Mouse (Mus musculus): ENCODE data around the gene Srcap. TPM values are rescaled to one million over a fixed set of nuclear protein-coding genes. Genes with fewer than 3 reads are reported as not detected.
"Not testable (repeated sequence)": the region's sequence is repeated elsewhere in the genome, so short reads cannot be mapped to it uniquely, and the experiment has no call there.

Gene Srcap
- total RNA-seq, 2 experiments from 2014 or later = 122 to 126 TPM

DNA sequence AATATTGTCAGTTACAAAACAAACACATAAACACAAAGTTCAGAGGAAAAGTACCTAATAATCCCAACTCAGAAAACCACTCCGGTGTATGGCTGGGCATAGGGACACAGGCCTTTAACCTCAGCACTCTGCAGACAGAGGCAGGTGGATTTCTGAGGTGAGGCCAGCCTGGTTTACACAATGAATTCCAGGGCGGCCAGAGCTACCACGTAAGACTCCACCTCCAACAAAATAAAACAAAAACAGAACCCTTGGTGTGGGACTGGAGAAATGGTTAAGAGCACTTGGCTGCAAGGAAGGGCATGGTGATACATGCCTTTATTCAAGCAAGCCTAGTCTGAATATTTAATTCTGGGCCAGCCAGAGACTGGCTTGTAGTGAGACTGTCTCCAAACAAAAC lies 19.9 kb upstream of the Srcap start:
- no peak for DNase-seq (ENCODE audit: extremely low spot score in 1 of 2, low spot score in 2 of 2)
- Histone ChIP-seq H3K4me3 (no peak overlapping the region), H3K27ac (no peak overlapping the region)
- no peak for TF ChIP-seq CTCF (IDR thresholded peaks at IDR 0.05)
- intact Hi-C loops (cut with DNase I) = no loop called here

DNA sequence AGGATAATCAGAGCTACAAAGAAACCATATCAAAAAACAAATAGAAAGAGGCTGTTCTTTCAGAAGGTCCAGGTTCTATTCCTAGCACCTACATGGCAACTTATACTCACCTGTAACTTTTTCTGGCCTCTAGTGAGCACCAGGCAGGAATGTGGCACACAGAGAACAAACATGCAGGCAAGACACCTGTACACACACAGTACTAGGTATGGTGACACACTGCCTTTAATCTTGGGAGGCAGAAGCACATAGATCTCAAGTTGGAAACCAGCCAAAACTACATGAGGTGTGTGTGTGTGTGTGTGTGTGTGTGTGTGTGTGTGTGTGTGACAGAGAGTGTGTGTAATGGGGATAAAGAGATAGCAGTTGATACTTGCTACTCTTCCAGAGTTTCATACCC lies 17.1 kb upstream of the Srcap start:
- no peak for DNase-seq (ENCODE audit: extremely low spot score in 1 of 2, low spot score in 2 of 2)
- Histone ChIP-seq H3K4me3 (no peak overlapping the region), H3K27ac (no peak overlapping the region)
- intact Hi-C loops (cut with DNase I) = loop anchor here (5.0 kb wide), 1 partner anchor 187 kb away; no protein-coding TSS in a partner anchor
- no peak for TF ChIP-seq CTCF (IDR thresholded peaks at IDR 0.05)

DNA sequence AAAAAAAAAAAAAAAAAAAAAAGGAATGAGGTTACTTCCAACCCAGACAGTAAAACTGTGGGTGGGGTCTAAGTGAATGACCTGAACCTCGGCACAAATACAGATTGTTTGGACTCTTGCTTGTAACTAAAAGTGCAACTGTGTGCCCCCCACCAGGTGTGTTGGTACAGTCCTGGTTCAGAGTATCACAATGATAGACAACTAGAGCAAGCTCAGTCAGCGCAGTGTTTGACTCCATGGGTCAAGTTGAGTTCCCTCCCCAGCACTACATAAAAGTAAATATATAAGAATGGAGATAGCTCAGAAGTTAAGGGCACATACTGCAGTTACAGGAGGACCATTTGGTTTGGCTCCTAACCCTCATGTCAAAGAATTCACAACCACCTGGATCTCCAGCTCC lies 14.4 kb upstream of the Srcap start:
- no peak for TF ChIP-seq CTCF (IDR thresholded peaks at IDR 0.05)
- Histone ChIP-seq H3K4me3 (no peak overlapping the region), H3K27ac (no peak overlapping the region)
- no peak for DNase-seq (ENCODE audit: extremely low spot score in 1 of 2, low spot score in 2 of 2)
- intact Hi-C loops (cut with DNase I) = loop anchor here (5.0 kb wide), 1 partner anchor 190 kb away; no protein-coding TSS in a partner anchor

DNA sequence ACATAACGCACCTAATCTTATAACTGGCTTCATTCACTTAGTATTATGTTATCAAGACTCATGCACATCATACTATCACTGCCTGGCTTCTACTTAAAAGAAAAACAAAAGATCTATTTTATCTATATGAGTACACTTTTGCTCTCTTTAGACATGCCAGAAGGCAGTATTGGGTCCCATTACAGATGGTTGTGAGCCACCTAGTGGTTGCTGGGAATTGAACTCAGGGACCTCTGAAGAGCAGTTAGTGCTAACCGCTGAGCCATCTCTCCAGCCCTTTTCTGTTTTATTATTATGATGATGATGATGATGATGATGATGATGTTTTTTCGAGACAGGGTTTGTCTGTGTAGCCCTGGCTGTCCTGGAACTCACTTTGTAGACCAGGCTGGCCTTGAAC lies 13.4 kb upstream of the Srcap start:
- Histone ChIP-seq H3K4me3 (no peak overlapping the region), H3K27ac (no peak overlapping the region)
- peak; percentile 64 for TF ChIP-seq CTCF (IDR thresholded peaks at IDR 0.05)
- DNase-seq (ENCODE audit: extremely low spot score in 1 of 2, low spot score in 2 of 2) = no peak
- intact Hi-C loops (cut with DNase I) = loop anchor here (1.0 to 5.0 kb wide), 2 partner anchors 136 to 191 kb away; no protein-coding TSS in a partner anchor

DNA sequence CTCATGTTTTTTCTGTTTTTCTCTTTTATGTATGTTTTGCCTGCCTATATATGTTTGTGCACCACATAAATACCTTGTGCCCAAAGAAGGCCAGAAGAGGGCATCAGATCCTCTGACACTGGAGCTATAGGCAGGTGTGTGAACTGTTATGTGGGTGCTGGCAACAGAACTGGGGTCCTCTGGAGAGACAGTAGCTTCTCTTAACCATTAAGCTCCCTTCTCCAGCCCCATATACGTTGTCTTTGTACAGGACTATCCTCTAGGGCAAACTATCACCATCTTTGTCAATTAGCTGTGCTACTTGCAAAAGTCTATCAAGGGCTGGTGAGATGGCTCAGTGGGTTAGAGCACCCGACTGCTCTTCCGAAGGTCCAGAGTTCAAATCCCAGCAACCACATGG lies 3.5 kb upstream of the Srcap start:
- Histone ChIP-seq H3K27ac (no peak overlapping the region), H3K4me3 (no peak overlapping the region)
- intact Hi-C loops (cut with DNase I) = loop anchor here (5.0 kb wide), 1 partner anchor 131 kb away; the partner anchor contains the start of gene Zfp747
- TF ChIP-seq CTCF (IDR thresholded peaks at IDR 0.05) = no peak
- no peak for DNase-seq (ENCODE audit: extremely low spot score in 1 of 2, low spot score in 2 of 2)

DNA sequence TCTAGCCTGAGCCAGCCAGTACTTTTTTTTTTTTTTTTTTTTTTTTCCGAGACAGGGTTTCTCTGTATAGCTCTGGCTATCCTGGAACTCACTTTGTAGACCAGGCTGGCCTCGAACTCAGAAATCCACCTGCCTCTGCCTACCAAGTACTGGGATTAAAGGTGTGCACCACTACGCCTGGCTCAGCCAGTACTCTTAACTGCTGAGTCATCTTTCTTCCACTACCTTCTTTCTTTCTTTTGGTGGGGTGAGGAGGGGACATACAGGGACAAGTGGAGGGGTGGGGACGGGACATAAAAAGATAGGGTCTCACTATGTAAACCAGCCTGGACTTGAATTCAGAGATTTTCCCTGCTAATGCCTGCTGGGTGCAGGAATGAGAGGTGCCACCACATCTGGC lies 2.0 kb upstream of the Srcap start:
- not testable (repeated sequence) for DNase-seq (ENCODE audit: extremely low spot score in 1 of 2, low spot score in 2 of 2); H3K4me3 ChIP-seq; H3K27ac ChIP-seq
- intact Hi-C loops (cut with DNase I) = loop anchor here (5.0 kb wide), 2 partner anchors 133 to 237 kb away; partner anchors contain the start of gene Zfp747

DNA sequence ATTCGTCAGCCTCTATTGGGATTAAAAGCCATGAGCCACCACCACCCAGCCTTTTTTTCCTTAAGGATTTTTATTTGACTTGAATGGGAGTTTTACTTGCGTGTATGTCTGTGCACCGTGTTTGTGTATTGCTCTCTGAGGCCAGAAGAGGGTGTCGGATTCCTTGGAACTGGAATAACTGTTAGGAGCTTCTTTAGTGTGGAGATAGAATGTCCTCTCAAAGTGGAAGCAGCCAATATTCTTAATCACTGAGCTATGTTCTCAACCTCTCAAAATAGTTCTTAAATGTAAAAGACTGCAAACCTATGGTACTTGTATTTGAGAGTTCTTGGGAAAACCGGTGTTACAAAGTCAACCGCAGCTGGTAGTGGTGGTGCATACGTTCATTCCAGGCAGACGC lies 542 bp upstream of the Srcap start:
- intact Hi-C loops (cut with DNase I) = loop anchor here (1.0 to 5.0 kb wide), 2 partner anchors 33 to 236 kb away; no protein-coding TSS in a partner anchor
- TF ChIP-seq CTCF (IDR thresholded peaks at IDR 0.05) = peak; percentile 29
- H3K4me3 ChIP-seq = peak overlapping the region; percentile 79
- H3K27ac ChIP-seq = peak overlapping the region; percentile 99
- no peak for DNase-seq (ENCODE audit: extremely low spot score in 1 of 2, low spot score in 2 of 2)

DNA sequence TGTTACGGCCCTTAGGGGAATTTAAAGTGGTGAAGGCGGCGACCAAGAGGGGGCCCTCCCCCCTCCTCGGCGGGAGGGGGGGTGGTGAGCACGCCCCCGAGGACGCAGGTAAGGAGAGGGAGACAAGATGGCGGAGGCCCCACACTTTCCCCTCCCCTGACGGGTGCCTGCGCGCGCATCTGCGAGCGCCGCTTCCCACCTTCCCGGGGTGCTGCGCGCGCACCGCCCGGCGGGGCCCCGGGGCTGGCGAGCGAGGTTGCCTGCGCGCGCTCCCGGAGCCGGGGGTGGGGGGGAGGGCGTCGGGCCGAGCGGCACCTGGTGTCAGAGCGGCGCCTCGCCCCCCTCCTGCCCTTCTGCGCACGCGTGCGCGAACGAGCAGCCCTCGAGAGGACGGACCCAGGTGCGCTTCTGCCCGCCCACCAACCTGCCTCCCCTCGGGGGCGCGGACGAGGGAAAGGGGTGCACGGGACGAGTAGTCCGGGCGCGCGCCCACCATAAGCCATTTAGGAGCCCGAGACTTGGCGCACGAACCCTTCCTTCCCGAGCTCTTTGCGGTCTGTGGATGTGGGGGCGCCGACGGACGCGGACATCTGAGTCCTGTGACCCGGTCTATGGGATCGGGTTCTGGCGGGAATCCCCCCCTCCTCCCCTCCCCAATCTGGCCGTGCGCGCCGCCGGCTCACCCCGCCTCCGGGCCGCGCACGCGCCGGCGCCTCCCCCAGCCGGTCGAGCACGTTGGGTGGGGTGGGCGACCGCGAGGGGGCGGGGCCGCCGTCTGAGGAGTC lies 640 bp downstream of the Srcap start:
- Histone ChIP-seq H3K4me3 (peak overlapping the region; percentile 79), H3K27ac (peak overlapping the region; percentile 99)
- no peak for TF ChIP-seq CTCF (IDR thresholded peaks at IDR 0.05)
- intact Hi-C loops (cut with DNase I) = loop anchor here (1.0 to 5.0 kb wide), 3 partner anchors 41 to 235 kb away; partner anchors contain the start of genes Ccdc189 and Rnf40
- peak; percentile 89 for DNase-seq (ENCODE audit: extremely low spot score in 1 of 2, low spot score in 2 of 2)

DNA sequence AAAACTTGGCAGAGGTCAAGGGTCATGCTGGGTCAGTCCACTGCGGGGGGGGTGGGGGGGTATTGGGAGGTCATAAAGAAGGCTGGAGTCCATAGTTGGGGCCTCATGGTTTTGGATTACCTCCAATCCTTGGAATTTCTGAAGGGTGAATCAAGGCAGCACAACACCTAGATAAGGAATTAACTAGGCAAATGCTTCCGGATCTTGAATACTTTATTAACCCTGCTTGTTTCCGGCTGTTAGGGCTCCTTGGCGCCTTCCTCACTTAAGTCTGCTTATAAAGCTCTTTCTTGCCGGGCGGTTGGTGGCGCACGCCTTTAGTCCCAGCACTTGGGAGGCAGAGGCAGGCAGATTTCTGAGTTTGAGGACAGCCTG lies 1.2 kb downstream of the Srcap start:
- Histone ChIP-seq H3K27ac (no peak overlapping the region), H3K4me3 (peak overlapping the region; percentile 79)
- no peak for TF ChIP-seq CTCF (IDR thresholded peaks at IDR 0.05)
- intact Hi-C loops (cut with DNase I) = loop anchor here (2.0 to 5.0 kb wide), 2 partner anchors 76 to 234 kb away; partner anchors contain the start of genes Ccdc189 and Rnf40
- no peak for DNase-seq (ENCODE audit: extremely low spot score in 1 of 2, low spot score in 2 of 2)

DNA sequence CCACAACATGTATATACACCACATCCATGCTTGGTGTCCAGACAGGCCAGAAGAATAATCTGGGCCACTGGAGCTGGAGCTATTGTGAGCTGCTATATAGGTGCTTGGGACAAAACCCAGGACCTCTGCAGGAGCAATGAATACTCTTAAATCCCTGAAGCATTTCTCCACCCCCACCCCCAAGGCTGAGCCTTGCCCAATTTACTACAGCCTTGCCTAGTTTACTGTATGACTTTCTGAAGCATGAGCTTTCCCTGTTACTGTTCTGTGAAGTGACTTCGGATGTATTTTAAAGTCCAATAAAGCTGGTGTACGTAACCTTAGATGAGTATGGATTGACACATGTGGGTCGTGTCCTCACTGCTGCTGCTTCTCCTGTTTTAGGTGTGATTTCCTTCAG lies 2.0 kb downstream of the Srcap start:
- H3K4me3 ChIP-seq = peak overlapping the region; percentile 79
- no peak for DNase-seq (ENCODE audit: extremely low spot score in 1 of 2, low spot score in 2 of 2)
- no peak for TF ChIP-seq CTCF (IDR thresholded peaks at IDR 0.05)
- H3K27ac ChIP-seq = no peak overlapping the region
- intact Hi-C loops (cut with DNase I) = loop anchor here (2.0 to 5.0 kb wide), 2 partner anchors 75 to 234 kb away; partner anchors contain the start of genes Ccdc189 and Rnf40

DNA sequence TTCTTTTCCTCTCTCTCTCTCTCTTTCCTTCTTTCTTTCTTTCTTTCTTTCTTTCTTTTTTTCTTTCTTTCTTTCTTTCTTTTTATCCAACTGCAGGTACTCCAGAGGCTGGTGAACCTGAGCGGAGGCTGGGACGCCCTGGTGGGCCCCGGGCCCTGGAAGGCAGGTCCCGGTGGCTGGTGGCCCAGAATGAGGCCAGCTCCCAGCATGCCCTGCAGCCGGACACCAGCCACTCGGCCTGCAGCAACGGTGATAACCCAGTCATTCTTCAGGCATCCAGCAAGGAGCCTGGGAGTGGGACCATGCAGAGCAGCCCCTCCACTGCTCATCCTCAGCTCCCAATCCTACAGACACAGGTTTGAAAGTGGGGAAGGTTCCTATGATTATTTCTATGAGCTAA lies 4.1 kb downstream of the Srcap start:
- no peak for DNase-seq (ENCODE audit: extremely low spot score in 1 of 2, low spot score in 2 of 2)
- Histone ChIP-seq H3K27ac (no peak overlapping the region), H3K4me3 (no peak overlapping the region)
- intact Hi-C loops (cut with DNase I) = no loop called here
- TF ChIP-seq CTCF (IDR thresholded peaks at IDR 0.05) = no peak

DNA sequence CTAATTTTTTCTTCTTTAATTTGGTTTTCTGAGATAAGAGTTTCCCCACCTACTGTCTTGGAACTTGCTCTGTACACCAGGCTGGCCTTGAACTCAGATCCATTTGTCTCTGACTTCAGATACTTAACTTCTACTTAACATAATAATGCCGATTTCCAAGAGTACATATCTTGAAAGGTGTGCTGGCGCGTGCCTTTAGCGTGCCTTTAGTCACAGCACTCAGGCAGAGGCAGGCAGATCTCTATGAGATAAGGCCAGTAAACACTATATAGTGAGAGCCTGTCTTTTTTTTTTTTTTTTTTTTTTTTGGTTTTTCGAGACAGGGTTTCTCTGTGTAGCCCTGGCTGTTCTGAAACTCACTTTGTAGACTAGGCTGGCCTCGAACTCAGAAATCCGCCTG lies 4.6 kb downstream of the Srcap start:
- intact Hi-C loops (cut with DNase I) = no loop called here
- TF ChIP-seq CTCF (IDR thresholded peaks at IDR 0.05) = no peak
- no peak for DNase-seq (ENCODE audit: extremely low spot score in 1 of 2, low spot score in 2 of 2)
- no peak overlapping the region for H3K27ac ChIP-seq
- no peak overlapping the region for H3K4me3 ChIP-seq
